Mouse (Mus musculus) thymus, adult 2 months (tissue): ENCODE measurements around the gene Mpc2. TPM values are rescaled to one million over a fixed set of nuclear protein-coding genes. Genes with fewer than 3 reads are reported as not detected.

ENCODE experiments used
- DNase-seq: peaks from one replicate; pipeline ENCODE4 v3.0.0; 2021
- H3K27ac ChIP-seq: fragments of 200-500 bp; 2 replicates; pipeline ENCODE4 v1.5.1; 2012; ENCODE audit warnings: low read length, control low read depth; ENCODE audit not compliant: control insufficient read depth, insufficient read depth
- H3K27me3 ChIP-seq: fragments of 200-500 bp; 2 replicates; pipeline ENCODE4 v1.6.1; 2012; ENCODE audit warnings: mild to moderate bottlenecking, low read length, moderate library complexity, mixed read lengths; ENCODE audit not compliant: control insufficient read depth, insufficient read depth
- H3K36me3 ChIP-seq: fragments of 200-500 bp; 2 replicates; pipeline ENCODE4 v1.6.1; 2012; ENCODE audit warnings: mild to moderate bottlenecking, low read length, moderate library complexity; ENCODE audit not compliant: control insufficient read depth, insufficient read depth
- H3K4me1 ChIP-seq: fragments of 200-500 bp; replicated peaks from 2 replicates; pipeline ENCODE4 v1.6.1; 2012; ENCODE audit warnings: low read length; ENCODE audit not compliant: control insufficient read depth, insufficient read depth
- H3K4me3 ChIP-seq: fragments of 200-500 bp; 2 replicates; pipeline ENCODE4 v1.5.1; 2012; ENCODE audit warnings: mild to moderate bottlenecking, low read length, control low read depth, moderate library complexity; ENCODE audit not compliant: control insufficient read depth, insufficient read depth
- CTCF ChIP-seq: fragments of 200-500 bp; IDR thresholded peaks from 2 replicates; pipeline ENCODE4 v1.5.1; 2012; ENCODE audit warnings: mild to moderate bottlenecking, control low read depth, low read length, moderate library complexity, borderline replicate concordance; ENCODE audit not compliant: control insufficient read depth, poor library complexity, insufficient read depth; ENCODE audit errors: extremely low read depth
- POLR2A ChIP-seq: fragments of 200-500 bp; IDR thresholded peaks from 2 replicates; pipeline ENCODE4 v1.6.1; 2012; ENCODE audit warnings: mild to moderate bottlenecking, low read length, control low read depth, moderate library complexity; ENCODE audit not compliant: control insufficient read depth, poor library complexity, insufficient read depth; ENCODE audit errors: extremely low read depth
- WGBS: fragments of 180-500 bp; shearing (Covaris S2); methylation state at CpG from one replicate; pipeline ENCODE4 v1.1.7; 2018; 5-methylcytosine and 5-hydroxymethylcytosine counted together
- polyA plus RNA-seq: library from polyadenylated mRNA; depleted of rRNA; stranded (reverse); fragments of >200 nt; gene quantifications from 2 replicates; pipeline ENCODE4 v1.2.3, GENCODE M21; 2012

Gene Mpc2
- polyA plus RNA-seq, 1 experiment, result 68.5 TPM

DNA sequence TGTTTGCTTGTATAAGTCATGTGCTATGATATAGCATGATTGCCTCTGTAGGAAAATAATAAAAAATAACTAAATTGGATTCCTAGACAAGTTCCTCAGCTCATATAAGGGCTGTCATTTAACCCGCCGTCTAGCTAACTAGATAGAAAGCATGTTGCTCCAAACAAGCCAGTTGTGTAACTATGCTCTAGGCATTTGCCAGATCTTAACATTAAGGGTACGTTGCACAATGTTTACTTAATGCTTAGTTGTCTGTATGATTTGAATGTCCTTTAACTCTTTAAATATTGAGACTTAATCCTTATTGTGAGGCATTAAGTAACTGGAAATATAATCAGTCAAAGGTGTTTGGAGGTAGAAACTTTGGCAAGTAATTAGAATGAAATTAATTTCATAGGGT is 4.1 kb downstream of the Mpc2 start:
- 97% methylated on average over 3 of the region's 3 CpGs for WGBS
- Histone ChIP-seq H3K4me1 (peaks cover 2% of the 10 kb centered on the region; the same call in 1 of the 2 replicates), H3K36me3 (no peaks in the 10 kb centered on the region), H3K27me3 (no peaks in the 10 kb centered on the region), H3K4me3 (no peak overlapping the region), H3K27ac (no peak overlapping the region)
- DNase-seq, result no peak
- no peak for TF ChIP-seq CTCF
- no peak for TF ChIP-seq POLR2A

DNA sequence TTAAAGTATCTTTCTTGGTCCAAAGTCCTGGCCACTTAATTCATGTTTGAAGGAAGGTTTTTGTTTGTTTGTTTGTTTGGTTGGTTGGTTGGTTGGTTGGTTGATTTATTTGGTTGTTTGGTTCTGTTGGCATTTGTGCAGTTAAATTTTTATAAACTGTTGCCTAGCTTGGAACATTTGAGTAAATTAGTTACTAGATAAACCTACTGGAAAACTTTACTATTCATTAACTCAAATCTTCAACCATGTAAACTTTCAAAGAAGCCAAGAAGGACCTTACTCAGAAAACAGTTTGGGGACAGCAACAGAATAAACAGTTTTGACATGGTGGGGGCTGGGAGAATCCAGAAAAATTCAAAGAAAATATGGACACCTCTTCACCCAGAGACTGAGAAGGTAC is 8.5 kb downstream of the Mpc2 start:
- no peaks in the 10 kb centered on the region for H3K27me3 ChIP-seq
- no peak overlapping the region for H3K4me3 ChIP-seq
- no peaks in the 10 kb centered on the region for H3K36me3 ChIP-seq
- no peaks in the 10 kb centered on the region for H3K4me1 ChIP-seq
- no peak for DNase-seq
- TF ChIP-seq CTCF (no peak), POLR2A (no peak)
- no peak overlapping the region for H3K27ac ChIP-seq

DNA sequence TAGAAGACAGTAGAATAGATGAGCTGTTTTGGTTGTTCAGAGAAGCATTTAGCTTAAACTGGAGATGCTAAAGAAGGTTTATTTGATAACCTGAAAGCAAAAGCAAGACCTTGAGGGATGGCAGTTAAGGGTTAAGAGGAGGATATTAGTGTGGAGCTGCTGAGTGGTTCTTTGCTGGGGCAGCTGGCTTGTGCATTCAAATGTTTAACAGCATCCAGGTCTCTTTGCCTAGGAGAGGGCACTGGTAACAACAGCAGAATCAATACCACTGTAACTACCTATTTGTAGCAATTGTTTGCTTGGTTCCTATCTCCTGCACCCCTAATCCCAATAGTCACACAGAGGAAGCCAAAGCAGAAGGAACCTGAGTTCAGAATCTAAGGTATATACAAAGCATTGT is 9.3 kb downstream of the Mpc2 start:
- Histone ChIP-seq H3K27ac (no peak overlapping the region), H3K4me1 (no peaks in the 10 kb centered on the region), H3K27me3 (no peaks in the 10 kb centered on the region), H3K36me3 (no peaks in the 10 kb centered on the region), H3K4me3 (no peak overlapping the region)
- DNase-seq, result no peak
- no peak for TF ChIP-seq CTCF
- no peak for TF ChIP-seq POLR2A

GRCm38 (mm10) chr1:165471490-165471889 is 11.1 kb downstream of the Mpc2 start:
- Histone ChIP-seq H3K4me1 (no peaks in the 10 kb centered on the region), H3K4me3 (no peak overlapping the region), H3K36me3 (no peaks in the 10 kb centered on the region), H3K27me3 (no peaks in the 10 kb centered on the region), H3K27ac (no peak overlapping the region)
- no peak for TF ChIP-seq CTCF
- no peak for TF ChIP-seq POLR2A
- 82% methylated on average over 1 of the region's 1 CpGs for WGBS
- no peak for DNase-seq

- Histone ChIP-seq H3K4me3 (no peak within 1 kb of the TSS), H3K36me3 (0 out of 2 replicates have a peak, but pooled peaks cover 9% of the 10 kb centered on the region), H3K27me3 (no peaks in the 10 kb centered on the region), H3K27ac (no peak within 1 kb of the TSS), H3K4me1 (no peaks in the 10 kb centered on the region)
- WGBS, result 95% methylated on average over 8 of the region's 8 CpGs
- TF ChIP-seq CTCF (no peak), POLR2A (no peak)
- DNase-seq, result no peak
Measured at GRCm38 (mm10) chr1:165484688-165485233, 24.3 kb downstream of the Mpc2 start, which contains the start of gene Adcy10. Gene Adcy10, plus strand, starts transcription at chr1:165485183.

- WGBS, result 95% methylated on average over 2 of the region's 2 CpGs
- Histone ChIP-seq H3K36me3 (0 out of 2 replicates have a peak, but pooled peaks cover 7% of the 10 kb centered on the region), H3K27me3 (no peaks in the 10 kb centered on the region), H3K27ac (no peak overlapping the region), H3K4me3 (no peak overlapping the region), H3K4me1 (no peaks in the 10 kb centered on the region)
- no peak for DNase-seq
- TF ChIP-seq POLR2A (no peak), CTCF (no peak)
Measured at GRCm38 (mm10) chr1:165486108-165486507, 25.7 kb downstream of the Mpc2 start.

- Histone ChIP-seq H3K27ac (no peak overlapping the region), H3K4me3 (no peak overlapping the region), H3K36me3 (no peaks in the 10 kb centered on the region), H3K4me1 (no peaks in the 10 kb centered on the region), H3K27me3 (no peaks in the 10 kb centered on the region)
- WGBS, result 76% methylated on average over 4 of the region's 4 CpGs
- no peak for DNase-seq
- no peak for TF ChIP-seq POLR2A
- no peak for TF ChIP-seq CTCF
Measured at GRCm38 (mm10) chr1:165489197-165489596, 28.8 kb downstream of the Mpc2 start.
